Mouse (Mus musculus) megakaryocyte, embryonic 14.5 days (primary cell): Measurements from ENCODE around the gene Armc2. TPM values are rescaled to one million over a fixed set of nuclear protein-coding genes. Genes with fewer than 3 reads are reported as not detected.

ENCODE experiments used
- H3K27me3 ChIP-seq: replicated peaks from 2 replicates; pipeline ENCODE3; 2012; ENCODE audit warnings: inconsistent platforms
- H3K36me3 ChIP-seq: replicated peaks from 2 replicates; pipeline ENCODE3; 2012; ENCODE audit warnings: low read length, inconsistent platforms, mixed read lengths
- H3K4me1 ChIP-seq: 2 replicates; pipeline ENCODE4 v1.6.1; 2012; ENCODE audit warnings: inconsistent platforms
- H3K4me3 ChIP-seq: replicated peaks from 2 replicates; pipeline ENCODE3; 2012; ENCODE audit warnings: moderate library complexity, mild to moderate bottlenecking, inconsistent platforms
- H3K9me3 ChIP-seq: 2 replicates; pipeline ENCODE4 v1.6.1; 2012; ENCODE audit warnings: inconsistent platforms
- FLI1 ChIP-seq: IDR thresholded peaks from 2 replicates; pipeline ENCODE4 v1.6.1; 2012; ENCODE audit warnings: low read length, inconsistent platforms, mixed read lengths
- GATA1 ChIP-seq: IDR thresholded peaks from 3 replicates; pipeline ENCODE4 v1.6.1; 2012; ENCODE audit warnings: mixed read lengths, low read length, inconsistent platforms, borderline replicate concordance
- polyA plus RNA-seq: library from polyadenylated mRNA; stranded (reverse); fragments of >175 nt; gene quantifications from 2 replicates; pipeline ENCODE4 v1.2.3, GENCODE M21; 2012; ENCODE audit warnings: low replicate concordance; ENCODE audit not compliant: insufficient read depth

The Armc2 gene
- polyA plus RNA-seq, 1 experiment, result 0.22 TPM

DNA sequence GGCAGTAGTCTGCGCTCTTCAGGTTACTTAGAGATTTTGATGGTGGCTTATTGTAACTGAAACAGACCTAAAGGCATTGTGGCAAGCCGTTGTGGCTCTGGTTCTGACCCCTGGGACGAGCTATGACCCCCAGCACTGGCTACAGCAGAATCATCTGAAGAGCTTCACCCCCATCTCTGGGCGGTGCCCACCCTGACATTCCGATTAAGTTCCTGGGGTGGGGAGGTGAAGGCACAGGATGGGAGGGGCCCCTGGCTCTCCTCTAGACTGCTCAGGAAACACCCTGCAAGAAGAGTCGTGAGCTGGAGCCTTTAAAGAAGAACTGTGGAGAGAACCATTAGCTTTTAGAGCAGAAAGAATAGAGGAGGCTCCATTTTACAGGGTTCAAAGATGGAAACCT, 6.2 kb upstream of the Armc2 start:
- TF ChIP-seq GATA1 (no peak), FLI1 (no peak)
- Histone ChIP-seq H3K9me3 (no peaks in the 10 kb centered on the region; the same call in 1 of the 2 replicates), H3K4me3 (no peak overlapping the region), H3K36me3 (no peaks in the 10 kb centered on the region), H3K27me3 (peaks cover 7% of the 10 kb centered on the region), H3K4me1 (peaks cover 22% of the 10 kb centered on the region)

DNA sequence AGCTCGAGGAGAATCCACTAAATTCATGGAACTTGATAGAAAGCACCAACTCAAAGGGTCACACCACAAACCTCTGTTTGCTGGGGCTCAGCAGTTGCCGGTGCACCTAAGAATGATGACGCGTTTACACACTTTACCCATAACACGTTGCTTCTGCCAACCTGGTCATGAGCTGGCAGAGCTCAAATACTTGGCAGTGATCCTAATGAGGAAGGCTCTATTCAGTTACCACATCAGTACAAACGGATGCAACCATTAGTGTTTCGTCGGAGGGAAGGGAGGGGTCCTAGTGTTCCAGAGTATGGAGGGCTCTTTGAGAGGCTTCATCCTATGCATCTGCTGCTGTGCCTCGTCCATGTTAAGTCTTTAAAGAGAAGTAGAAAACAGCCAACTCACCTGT, 3.3 kb upstream of the Armc2 start:
- no peak for TF ChIP-seq GATA1
- TF ChIP-seq FLI1, result no peak
- no peaks in the 10 kb centered on the region for H3K9me3 ChIP-seq
- no peak overlapping the region for H3K4me3 ChIP-seq
- H3K27me3 ChIP-seq, result peaks cover 11% of the 10 kb centered on the region
- peaks cover 13% of the 10 kb centered on the region for H3K4me1 ChIP-seq
- no peaks in the 10 kb centered on the region for H3K36me3 ChIP-seq

DNA sequence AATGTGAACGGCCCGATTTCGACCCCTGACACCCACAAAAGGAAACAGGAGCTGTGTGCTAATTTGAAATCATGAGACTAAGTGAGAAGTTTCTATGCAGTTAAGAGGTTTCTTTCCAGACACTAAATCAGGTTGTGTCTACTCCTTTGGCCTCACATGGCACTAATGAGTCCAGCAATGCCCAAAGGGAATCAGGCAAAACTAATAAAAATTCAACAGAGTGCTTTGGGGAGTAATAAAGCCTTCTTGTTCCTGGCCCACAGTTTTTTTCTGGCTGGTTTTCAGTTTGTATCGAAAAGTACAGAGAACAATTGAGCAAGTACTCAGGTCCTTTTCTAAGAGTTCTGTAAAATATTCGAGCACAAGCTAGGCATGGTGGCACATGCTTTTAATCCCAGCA, 4.2 kb downstream of the Armc2 start:
- Histone ChIP-seq H3K9me3 (no peaks in the 10 kb centered on the region), H3K4me1 (peaks cover 16% of the 10 kb centered on the region), H3K36me3 (no peaks in the 10 kb centered on the region), H3K27me3 (peaks cover 17% of the 10 kb centered on the region), H3K4me3 (no peak overlapping the region)
- no peak for TF ChIP-seq FLI1
- TF ChIP-seq GATA1, result no peak

- H3K36me3 ChIP-seq, result no peaks in the 10 kb centered on the region
- no peak for TF ChIP-seq FLI1
- TF ChIP-seq GATA1, result no peak
- no peaks in the 10 kb centered on the region for H3K9me3 ChIP-seq
- H3K27me3 ChIP-seq, result peaks cover 7% of the 10 kb centered on the region
- H3K4me3 ChIP-seq, result no peak overlapping the region
- H3K4me1 ChIP-seq, result peaks cover 6% of the 10 kb centered on the region; the same call in 1 of the 2 replicates
Observed at GRCm38 (mm10) chr10:42010761-42011435, 7.3 kb downstream of the Armc2 start.

DNA sequence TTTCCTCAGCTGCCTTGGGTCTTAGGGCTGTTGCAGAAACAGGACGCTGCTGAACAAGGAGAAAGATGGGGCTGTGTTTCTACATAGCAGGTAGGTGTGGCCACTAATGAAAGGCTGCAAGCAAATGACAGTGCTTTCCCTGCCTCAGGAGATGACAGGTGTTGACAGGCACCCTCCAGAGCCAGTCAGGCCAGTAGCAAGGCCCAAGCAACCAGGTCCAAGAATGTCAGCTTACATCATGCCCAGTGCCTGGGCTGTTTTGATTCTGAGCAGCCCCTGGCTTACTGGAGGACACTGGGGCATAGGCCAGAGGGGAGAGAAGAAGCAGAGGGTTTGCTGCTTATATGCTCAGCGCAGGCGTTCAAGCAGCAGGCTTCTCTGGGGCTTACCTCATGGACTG, 13.0 kb downstream of the Armc2 start:
- Histone ChIP-seq H3K9me3 (no peaks in the 10 kb centered on the region), H3K27me3 (peaks cover 2% of the 10 kb centered on the region), H3K4me3 (no peak overlapping the region), H3K36me3 (no peaks in the 10 kb centered on the region), H3K4me1 (peaks cover 19% of the 10 kb centered on the region; the same call in 1 of the 2 replicates)
- no peak for TF ChIP-seq FLI1
- no peak for TF ChIP-seq GATA1

GRCm38 (mm10) chr10:42004690-42005089, 13.6 kb downstream of the Armc2 start:
- TF ChIP-seq FLI1 (no peak), GATA1 (no peak)
- Histone ChIP-seq H3K27me3 (peaks cover 2% of the 10 kb centered on the region), H3K9me3 (no peaks in the 10 kb centered on the region), H3K4me3 (no peak overlapping the region), H3K36me3 (no peaks in the 10 kb centered on the region), H3K4me1 (peaks cover 19% of the 10 kb centered on the region; the same call in 1 of the 2 replicates)

- Histone ChIP-seq H3K9me3 (no peaks in the 10 kb centered on the region), H3K27me3 (peaks cover 5% of the 10 kb centered on the region), H3K36me3 (no peaks in the 10 kb centered on the region), H3K4me1 (peaks cover 19% of the 10 kb centered on the region; the same call in 1 of the 2 replicates), H3K4me3 (no peak overlapping the region)
- TF ChIP-seq FLI1 (no peak), GATA1 (no peak)
Observed at GRCm38 (mm10) chr10:42004056-42004455, 14.2 kb downstream of the Armc2 start.

- Histone ChIP-seq H3K27me3 (peaks cover 5% of the 10 kb centered on the region), H3K4me3 (no peak overlapping the region), H3K9me3 (no peaks in the 10 kb centered on the region), H3K4me1 (peaks cover 19% of the 10 kb centered on the region; the same call in 1 of the 2 replicates), H3K36me3 (no peaks in the 10 kb centered on the region)
- no peak for TF ChIP-seq GATA1
- no peak for TF ChIP-seq FLI1
Observed at GRCm38 (mm10) chr10:42003576-42003975, 14.7 kb downstream of the Armc2 start.

GRCm38 (mm10) chr10:42002436-42002835, 15.8 kb downstream of the Armc2 start:
- Histone ChIP-seq H3K4me1 (peaks cover 18% of the 10 kb centered on the region; the same call in 1 of the 2 replicates), H3K9me3 (no peaks in the 10 kb centered on the region), H3K4me3 (no peak overlapping the region), H3K27me3 (peaks cover 5% of the 10 kb centered on the region), H3K36me3 (no peaks in the 10 kb centered on the region)
- no peak for TF ChIP-seq FLI1
- no peak for TF ChIP-seq GATA1

DNA sequence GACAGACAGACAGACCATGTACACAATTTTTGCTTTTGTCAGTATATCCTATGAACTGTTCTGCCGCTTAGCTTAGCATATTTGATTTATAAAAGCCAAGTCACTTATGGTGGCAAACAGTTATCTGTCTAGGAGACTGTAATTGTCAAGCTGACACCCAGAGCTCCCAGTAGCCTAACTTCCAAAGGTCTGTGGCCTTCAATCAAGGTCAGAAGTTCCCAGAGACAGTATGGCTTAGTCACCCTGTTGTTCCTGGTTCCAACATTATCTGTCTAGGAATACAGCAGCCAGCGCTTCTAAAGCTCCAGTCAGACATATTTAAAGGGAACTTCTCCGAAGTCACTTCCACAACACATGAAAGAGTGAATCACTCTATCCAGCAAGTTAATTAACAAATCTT, 17.0 kb downstream of the Armc2 start:
- no peaks in the 10 kb centered on the region for H3K36me3 ChIP-seq
- H3K4me3 ChIP-seq, result no peak overlapping the region
- no peaks in the 10 kb centered on the region for H3K9me3 ChIP-seq
- TF ChIP-seq GATA1 (no peak), FLI1 (no peak)
- peaks cover 7% of the 10 kb centered on the region for H3K27me3 ChIP-seq
- H3K4me1 ChIP-seq, result peaks cover 18% of the 10 kb centered on the region; the same call in 1 of the 2 replicates
